ENCODE assay signal across 1 mouse cellular context in the genomic region with DNA sequence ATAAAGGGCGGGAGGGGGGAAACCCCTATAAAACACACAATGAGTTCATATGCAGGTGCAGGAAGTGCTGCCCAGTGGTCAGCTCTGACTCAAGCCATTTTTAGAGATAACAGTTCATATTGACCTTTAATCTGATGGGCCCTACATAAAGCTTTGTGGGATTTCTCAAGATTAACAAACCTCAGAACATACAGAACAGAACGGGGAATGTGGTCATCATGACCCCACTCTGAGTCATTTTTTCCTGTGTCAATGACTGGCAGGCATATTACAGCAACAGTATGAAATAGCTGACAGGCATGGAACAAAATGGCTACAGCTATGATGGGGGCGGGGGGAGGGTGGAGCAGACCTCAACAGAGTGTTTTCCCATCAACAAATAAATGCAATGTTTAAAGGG.
TF ChIP-seq lines count a peak whose summit lies in the region.

No protein-coding gene starts in this region.

TF ChIP-seq in MEL, 35 proteins besides CTCF, POLR2A, EP300 and RAD21:
- no peak for TF ChIP-seq TCF12 (IDR thresholded peaks at IDR 0.05; ENCODE audit: low read depth, low read length)
- no peak for TF ChIP-seq TBP (IDR thresholded peaks at IDR 0.05; ENCODE audit: low read depth, low read length)
- no peak for TF ChIP-seq POLR2AphosphoS5 (IDR thresholded peaks at IDR 0.05; ENCODE audit: borderline replicate concordance, low read depth, low read length)
- no peak for TF ChIP-seq ZC3H11A (IDR thresholded peaks at IDR 0.05; ENCODE audit: low read depth, low read length)
- TF ChIP-seq SMC3 (IDR thresholded peaks at IDR 0.05; ENCODE audit: low read depth, low read length) = no peak
- no peak for TF ChIP-seq JUND (IDR thresholded peaks at IDR 0.05; ENCODE audit: low read depth, low read length)
- TF ChIP-seq HCFC1 (IDR thresholded peaks at IDR 0.05; ENCODE audit: low read depth, low read length) = no peak
- TF ChIP-seq KAT2A (conservative IDR thresholded peaks at IDR 0.05; ENCODE audit: low read depth, low read length) = no peak
- TF ChIP-seq MYC (IDR thresholded peaks at IDR 0.05; ENCODE audit: low read depth, low read length) = no peak
- no peak for TF ChIP-seq MXI1 (IDR thresholded peaks at IDR 0.05; ENCODE audit: low read depth, low read length)
- no peak for TF ChIP-seq NELFE (IDR thresholded peaks at IDR 0.05; ENCODE audit: low read depth, low read length)
- TF ChIP-seq ZMIZ1 (IDR thresholded peaks at IDR 0.05; ENCODE audit: low read depth, low read length) = no peak
